ENCODE assay signal across 8 mouse cellular contexts in genomic region chr3:68869211-68869690, GRCm38 (mm10). TPM values are rescaled to one million over a fixed set of nuclear protein-coding genes. Genes with fewer than 3 reads are reported as not detected.
DNase-seq lines count a peak whose midpoint lies in the region; ATAC-seq and TF ChIP-seq lines count a peak whose summit lies in the region.

TSS of gene 1110032F04Rik (plus strand) at chr3:68869586.

- ATAC-seq in heart, postnatal 0 days (ENCODE audit: insufficient read depth, low read depth), result peak; percentile 57
- no peak for ATAC-seq in liver, embryonic 15.5 days (ENCODE audit: insufficient read depth)

- H3K27me3 ChIP-seq in heart, postnatal 0 days (ENCODE audit: control insufficient read depth, insufficient read depth, low read length), result peaks cover 27% of the 10 kb centered on the region
- peaks cover 46% of the 10 kb centered on the region for H3K27me3 ChIP-seq in liver, embryonic 15.5 days

- 2% methylated on average over 56 of the region's 62 CpGs for WGBS in heart, postnatal 0 days
- under 1% methylated on average over 62 of the region's 62 CpGs for WGBS in liver, embryonic 15.5 days (ENCODE audit: insufficient replicate concordance)

- DNase-seq in urinary bladder, adult 2 months (ENCODE audit: low spot score), result peak; percentile 21
- no peak for DNase-seq in urinary bladder, postnatal 10 days (ENCODE audit: low spot score)
- DNase-seq in embryo, embryonic 11.5 days (ENCODE audit: low read depth, low spot score), result peak; percentile 16
- peak; percentile 11 for DNase-seq in heart, postnatal 0 days (ENCODE audit: low spot score)
- DNase-seq in kidney, postnatal 4 days, result peak; percentile 60 to 72
- peak; percentile 18 for DNase-seq in ovary, postnatal 14 days (ENCODE audit: low spot score)
- DNase-seq in thymus, postnatal 25 days, result peak; percentile 60

- peak within 1 kb of the TSS; percentile 99 for H3K4me2 ChIP-seq in heart, postnatal 0 days (ENCODE audit: low read depth, low read length)
- peak within 1 kb of the TSS; percentile 83 for H3K4me2 ChIP-seq in liver, embryonic 15.5 days

- no peak for TF ChIP-seq CTCF in heart, postnatal 0 days (IDR thresholded peaks at IDR 0.05; ENCODE audit: low read depth)

- H3K36me3 ChIP-seq in heart, postnatal 0 days (replicated peaks; ENCODE audit: control insufficient read depth, insufficient read depth, low read length), result no peaks in the 10 kb centered on the region
- no peaks in the 10 kb centered on the region for H3K36me3 ChIP-seq in liver, embryonic 15.5 days (replicated peaks)

- peaks cover 7% of the 10 kb centered on the region for H3K4me1 ChIP-seq in heart, postnatal 0 days (ENCODE audit: control insufficient read depth, insufficient read depth)
- peaks cover 21% of the 10 kb centered on the region for H3K4me1 ChIP-seq in liver, embryonic 15.5 days (replicated peaks)

- no peaks in the 10 kb centered on the region for H3K9me3 ChIP-seq in heart, postnatal 0 days (replicated peaks; ENCODE audit: control insufficient read depth, low read length)
- H3K9me3 ChIP-seq in liver, embryonic 15.5 days (replicated peaks), result no peaks in the 10 kb centered on the region

- H3K27ac ChIP-seq in heart, postnatal 0 days (ENCODE audit: low read depth), result no peak within 1 kb of the TSS
- H3K27ac ChIP-seq in liver, embryonic 15.5 days (replicated peaks), result no peak within 1 kb of the TSS

- TF ChIP-seq EP300 in heart, postnatal 0 days (IDR thresholded peaks at IDR 0.05; ENCODE audit: low read depth), result no peak

- H3K4me3 ChIP-seq in heart, postnatal 0 days (ENCODE audit: low read depth, low read length), result peak within 1 kb of the TSS; percentile 61
- peak within 1 kb of the TSS; percentile 55 for H3K4me3 ChIP-seq in liver, embryonic 15.5 days (replicated peaks)

- peak within 1 kb of the TSS; percentile 31; the same call in 1 of the 2 replicates for H3K9ac ChIP-seq in heart, postnatal 0 days (replicated peaks; ENCODE audit: low read depth, low read length)
- H3K9ac ChIP-seq in liver, embryonic 15.5 days, result peak within 1 kb of the TSS; percentile 15; the same call in 1 of the 2 replicates

RNA-seq across cellular contexts. Expression of gene 1110032F04Rik, which starts in this region (rescaled TPM):
- 0.19 and 0.28 TPM in 2 replicates for polyA plus RNA-seq in urinary bladder, adult 2 months (2012; rRNA removed)
- 3.7 and 8.0 TPM in 2 replicates for total RNA-seq in heart, postnatal 0 days (2014; rRNA removed; ENCODE audit: low replicate concordance)
- polyA plus RNA-seq in heart, postnatal 0 days (2015; fragmentation: Nextera tagmentation; extraction: Ambion mirVana), result 2.1 and 2.5 TPM in 2 replicates
- polyA plus RNA-seq in liver, embryonic 15.5 days (2015; fragmentation: Nextera tagmentation; extraction: Ambion mirVana), result 0.51 and 0.52 TPM in 2 replicates

Comparison
In these comparisons a context has a peak if more than half of its experiments do, and no peak if none do; other contexts are left out.
1. Peak in DNase-seq in urinary bladder, adult 2 months; RNA of the gene not detected or under 1 TPM.